Mouse (Mus musculus) forebrain, embryonic 14.5 days (tissue): ENCODE measurements around the gene Zzef1. TPM values are rescaled to one million over a fixed set of nuclear protein-coding genes. Genes with fewer than 3 reads are reported as not detected.

Experiments
- ATAC-seq: fragments of 200-750 bp; cut with Nextera tagmentation; 2 replicates; pipeline ENCODE4 v1.8.0; 2017; ENCODE audit warnings: mild to moderate bottlenecking, moderate library complexity
- DNase-seq: peaks from one replicate; pipeline ENCODE4 v3.0.0-alpha.2; 2015; ENCODE audit warnings: low spot score
- H3K27ac ChIP-seq: fragments of 300-500 bp; sonication (generic); 2 replicates; pipeline ENCODE4 v1.5.1; 2014; ENCODE audit warnings: low read depth, mild to moderate bottlenecking, control low read depth, low read length, moderate library complexity
- H3K27me3 ChIP-seq: fragments of 300-500 bp; sonication (generic); replicated peaks from 2 replicates; pipeline ENCODE4 v1.6.1; 2014; ENCODE audit warnings: low read length, control low read depth, mixed read lengths; ENCODE audit not compliant: control insufficient read depth, insufficient read depth
- H3K36me3 ChIP-seq: fragments of 300-500 bp; sonication (generic); 2 replicates; pipeline ENCODE4 v1.6.1; 2014; ENCODE audit warnings: low read length, control low read depth; ENCODE audit not compliant: control insufficient read depth, insufficient read depth
- H3K4me1 ChIP-seq: fragments of 300-500 bp; sonication (generic); 2 replicates; pipeline ENCODE4 v1.6.1; 2014; ENCODE audit warnings: antibody characterized with exemption, low read length, control low read depth; ENCODE audit not compliant: control insufficient read depth, insufficient read depth
- H3K4me2 ChIP-seq: fragments of 300-500 bp; sonication (generic); 2 replicates; pipeline ENCODE4 v1.6.1; 2014; ENCODE audit warnings: mild to moderate bottlenecking, control low read depth, low read length
- H3K4me3 ChIP-seq: fragments of 300-500 bp; sonication (generic); 2 replicates; pipeline ENCODE4 v1.5.1; 2014; ENCODE audit warnings: low read depth, low read length, control low read depth
- H3K9ac ChIP-seq: fragments of 300-500 bp; sonication (generic); 2 replicates; pipeline ENCODE4 v1.6.1; 2014; ENCODE audit warnings: mild to moderate bottlenecking, low read length, control low read depth, moderate library complexity
- H3K9me3 ChIP-seq: fragments of 300-500 bp; sonication (generic); replicated peaks from 2 replicates; pipeline ENCODE4 v1.6.1; 2016; ENCODE audit warnings: low read length, control low read depth, mixed read lengths; ENCODE audit not compliant: control insufficient read depth
- WGBS: fragments of 180-500 bp; shearing (Covaris S2); extraction: QIAGEN DNeasy Blood & Tissue Kit; methylation state at CpG from one replicate; pipeline ENCODE4 v1.1.7; 2014; 5-methylcytosine and 5-hydroxymethylcytosine counted together
- polyA plus RNA-seq: library from polyadenylated mRNA; unstranded; fragments of >200 nt; fragmentation: Nextera tagmentation; extraction: Ambion mirVana; gene quantifications from 2 replicates; pipeline ENCODE4 v1.2.1, GENCODE M21; 2014

The Zzef1 gene
- polyA plus RNA-seq, 1 experiment from 2014 or later, result 9.9 TPM

DNA sequence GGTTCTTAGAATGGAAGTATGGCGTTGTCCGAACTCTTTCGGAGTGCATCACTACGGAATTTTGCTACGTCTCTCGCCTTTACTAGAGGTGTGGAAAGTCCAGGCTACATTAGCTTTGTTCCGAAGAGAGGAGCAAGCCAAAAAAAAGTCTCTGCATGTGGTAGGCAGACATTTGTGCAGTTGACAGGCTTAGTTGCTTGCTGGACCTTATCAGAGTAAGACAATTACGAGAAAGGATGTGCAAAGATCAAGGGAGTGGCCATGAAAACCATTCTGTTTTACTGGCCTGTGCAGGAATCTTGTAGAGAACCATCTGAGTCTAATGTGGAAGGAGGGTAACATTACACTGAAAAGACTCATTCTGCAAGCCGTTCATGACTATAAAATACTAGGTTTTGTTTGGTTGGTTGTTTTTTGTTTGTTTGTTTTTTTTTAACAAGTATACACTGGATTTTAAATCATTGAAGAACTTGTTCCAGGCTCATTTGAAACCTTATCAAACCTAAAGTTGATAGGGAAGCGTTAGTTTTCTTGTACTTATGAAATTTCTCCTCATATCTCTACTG, 830 bp downstream of the Zzef1 start:
- no peak overlapping the region for H3K27ac ChIP-seq

DNA sequence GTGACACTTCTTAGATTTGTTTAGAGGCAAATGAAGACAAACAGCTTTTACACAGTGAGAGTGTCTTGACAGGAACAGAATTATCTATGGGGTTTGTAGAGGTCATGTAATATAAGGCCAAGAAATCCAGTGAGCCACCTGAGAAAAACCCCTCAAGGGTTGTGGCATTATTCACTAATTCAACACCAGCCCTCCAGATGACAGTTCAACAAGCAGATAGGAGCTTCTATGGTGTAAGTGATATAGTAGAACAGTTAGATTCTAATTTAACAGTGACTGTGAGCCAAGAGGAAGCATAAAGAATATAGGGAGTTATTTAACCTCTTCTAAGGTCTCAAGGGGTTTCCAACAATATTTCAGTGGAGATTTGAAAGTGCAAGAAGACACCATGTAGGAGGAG, 2.1 kb downstream of the Zzef1 start:
- Histone ChIP-seq H3K9me3 (no peaks in the 10 kb centered on the region), H3K4me3 (no peak overlapping the region), H3K36me3 (no peaks in the 10 kb centered on the region)

More for the DNA sequence above, 830 bp downstream of the Zzef1 start:
- DNase-seq (no peak), ATAC-seq (no peak)
- Histone ChIP-seq H3K4me2 (peak overlapping the region; percentile 84), H3K4me3 (peak overlapping the region; percentile 89), H3K27me3 (no peaks in the 10 kb centered on the region), H3K4me1 (peaks cover 9% of the 10 kb centered on the region), H3K9me3 (no peaks in the 10 kb centered on the region), H3K9ac (peak overlapping the region; percentile 89), H3K36me3 (no peaks in the 10 kb centered on the region)
- 22% methylated on average over 10 of the region's 10 CpGs for WGBS

DNA sequence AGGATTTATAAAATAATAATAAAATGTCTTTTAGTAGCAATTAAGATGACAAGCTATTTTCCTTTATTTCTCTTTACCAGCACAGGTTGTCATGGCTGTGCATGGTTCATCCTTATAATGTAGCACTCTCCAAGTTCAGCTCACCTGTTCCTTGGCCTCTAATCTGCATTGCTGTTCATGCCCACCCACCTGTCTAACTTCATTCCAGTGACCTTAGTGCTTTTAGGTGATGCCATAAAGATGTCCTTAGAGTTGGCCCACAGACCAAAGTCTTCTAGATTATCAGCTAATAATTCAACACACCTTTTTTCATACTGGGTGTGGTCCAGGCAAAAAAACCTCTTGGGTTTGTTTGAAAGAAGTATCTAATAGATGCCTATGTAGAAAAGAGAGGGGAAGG, 5.2 kb downstream of the Zzef1 start:
- no peak overlapping the region for H3K4me3 ChIP-seq
- H3K9ac ChIP-seq, result no peak overlapping the region
- ATAC-seq, result no peak
- H3K4me1 ChIP-seq, result peaks cover 9% of the 10 kb centered on the region
- DNase-seq, result no peak
- no peaks in the 10 kb centered on the region for H3K36me3 ChIP-seq
- no peak overlapping the region for H3K4me2 ChIP-seq
- H3K27ac ChIP-seq, result no peak overlapping the region
- H3K9me3 ChIP-seq, result no peaks in the 10 kb centered on the region
- no peaks in the 10 kb centered on the region for H3K27me3 ChIP-seq

More for the DNA sequence above, 2.1 kb downstream of the Zzef1 start:
- no peak overlapping the region for H3K4me2 ChIP-seq
- no peak overlapping the region for H3K9ac ChIP-seq
- no peak for DNase-seq
- ATAC-seq, result no peak
- peaks cover 9% of the 10 kb centered on the region for H3K4me1 ChIP-seq
- no peaks in the 10 kb centered on the region for H3K27me3 ChIP-seq
- no peak overlapping the region for H3K27ac ChIP-seq

DNA sequence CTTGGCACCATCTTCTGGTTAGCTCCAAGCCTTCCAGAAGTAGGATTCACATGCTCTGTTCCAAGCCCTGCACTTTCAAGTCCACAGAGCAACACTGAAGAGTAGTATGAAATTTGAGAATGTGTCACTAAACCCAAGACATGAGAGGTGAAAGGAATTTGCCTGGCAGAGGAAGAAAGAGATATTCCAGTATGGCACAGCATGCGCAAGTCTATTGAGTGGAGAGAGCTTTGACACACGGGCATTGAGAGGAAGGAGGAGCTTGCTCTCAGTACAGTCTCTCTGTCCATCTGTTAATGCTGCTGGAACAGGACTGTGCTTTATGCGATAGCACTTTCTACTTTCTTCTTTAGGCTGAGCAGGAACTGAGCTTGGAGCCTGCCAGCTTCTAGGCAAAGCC, 7.0 kb downstream of the Zzef1 start:
- ATAC-seq (no peak), DNase-seq (no peak)
- Histone ChIP-seq H3K36me3 (no peaks in the 10 kb centered on the region), H3K27me3 (no peaks in the 10 kb centered on the region), H3K4me3 (no peak overlapping the region), H3K27ac (no peak overlapping the region), H3K4me2 (no peak overlapping the region), H3K9ac (no peak overlapping the region), H3K9me3 (no peaks in the 10 kb centered on the region), H3K4me1 (no peaks in the 10 kb centered on the region)
- 81% methylated on average over 3 of the region's 3 CpGs for WGBS

DNA sequence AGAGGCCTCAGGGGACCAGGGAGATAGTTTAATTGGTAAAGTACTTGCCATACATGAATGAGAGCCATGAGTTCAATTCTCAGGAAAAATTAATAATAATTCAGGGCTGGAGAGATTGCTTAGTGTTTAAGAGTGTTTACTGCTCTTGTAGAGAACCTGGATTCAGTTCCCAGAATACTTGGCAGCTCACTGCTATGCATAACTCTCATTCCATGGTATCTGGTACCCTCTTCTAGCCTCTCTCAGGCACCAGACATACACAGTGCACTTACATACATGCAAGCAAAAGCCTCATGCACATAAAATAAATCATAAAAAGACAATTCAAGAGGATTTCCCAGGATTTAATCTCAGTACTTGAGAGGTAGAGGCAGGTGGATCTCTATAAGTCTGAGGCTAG, 8.6 kb downstream of the Zzef1 start:
- Histone ChIP-seq H3K27ac (no peak overlapping the region), H3K27me3 (no peaks in the 10 kb centered on the region), H3K4me3 (no peak overlapping the region), H3K4me1 (no peaks in the 10 kb centered on the region), H3K4me2 (no peak overlapping the region), H3K9me3 (no peaks in the 10 kb centered on the region), H3K36me3 (no peaks in the 10 kb centered on the region), H3K9ac (no peak overlapping the region)
- DNase-seq (no peak), ATAC-seq (no peak)

DNA sequence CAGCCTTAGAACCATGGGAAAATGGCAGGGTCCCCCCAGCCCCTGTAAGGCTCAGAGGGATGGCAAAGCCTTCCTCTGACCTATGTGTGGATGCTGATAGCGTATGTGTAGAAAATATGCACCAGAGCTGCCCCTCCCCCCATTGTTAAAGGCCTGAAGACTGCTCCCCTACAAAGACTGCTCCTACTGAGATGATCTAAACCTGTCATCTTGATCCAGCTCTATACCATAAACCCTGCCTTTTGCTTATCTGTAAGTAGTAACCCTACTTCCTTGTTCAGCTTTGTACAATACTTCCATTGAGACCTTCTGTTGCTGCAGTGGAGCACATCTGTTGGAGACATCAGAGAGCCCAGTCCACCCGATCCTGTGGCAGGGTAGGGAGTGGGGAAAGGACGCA, 9.2 kb downstream of the Zzef1 start:
- DNase-seq (no peak), ATAC-seq (no peak)
- Histone ChIP-seq H3K36me3 (no peaks in the 10 kb centered on the region), H3K9ac (no peak overlapping the region), H3K4me1 (no peaks in the 10 kb centered on the region), H3K4me3 (no peak overlapping the region), H3K27me3 (no peaks in the 10 kb centered on the region), H3K9me3 (no peaks in the 10 kb centered on the region), H3K4me2 (no peak overlapping the region), H3K27ac (no peak overlapping the region)
- WGBS, result 90% methylated on average over 3 of the region's 3 CpGs

DNA sequence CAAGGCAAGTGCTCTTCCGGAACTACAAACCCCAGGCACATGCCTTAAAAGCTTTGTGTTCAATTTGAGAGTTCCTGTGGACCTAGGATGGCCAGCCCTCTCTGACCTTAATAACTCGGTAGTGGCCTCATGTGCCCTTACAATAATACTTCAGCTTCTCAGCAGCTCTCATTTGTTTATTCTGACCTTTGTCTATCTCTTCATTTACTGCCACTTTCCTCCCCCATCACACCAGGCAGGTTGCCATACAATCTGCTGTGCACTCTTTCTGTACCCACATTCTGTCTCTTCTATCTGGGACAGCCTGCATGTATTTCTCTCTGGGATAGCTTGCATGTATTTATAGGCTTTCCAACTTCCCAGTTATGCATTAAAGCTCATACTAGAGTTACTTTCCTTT, 10.5 kb downstream of the Zzef1 start:
- Histone ChIP-seq H3K4me1 (no peaks in the 10 kb centered on the region), H3K27ac (no peak overlapping the region), H3K27me3 (no peaks in the 10 kb centered on the region), H3K4me3 (no peak overlapping the region), H3K9me3 (no peaks in the 10 kb centered on the region), H3K36me3 (no peaks in the 10 kb centered on the region), H3K4me2 (no peak overlapping the region), H3K9ac (no peak overlapping the region)
- DNase-seq, result no peak
- WGBS, result 82% methylated on average over 2 of the region's 2 CpGs
- ATAC-seq, result no peak

DNA sequence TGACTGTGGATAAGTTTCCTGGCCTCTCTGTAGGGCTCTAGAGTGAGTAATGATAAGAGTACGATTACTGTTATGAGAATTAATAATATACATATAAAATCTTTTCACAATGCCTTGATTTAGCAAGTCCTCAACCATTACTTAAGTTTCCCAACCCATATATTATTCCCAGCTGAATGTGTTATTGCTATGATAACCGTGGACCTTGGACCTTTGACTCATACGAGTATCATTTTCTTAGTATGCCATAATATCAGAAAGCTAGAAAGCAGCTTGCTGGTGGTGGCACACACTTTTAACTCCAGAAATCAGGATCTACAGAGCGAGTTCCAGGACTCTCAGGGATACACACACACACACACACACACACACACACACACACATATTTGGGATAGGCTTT, 12.0 kb downstream of the Zzef1 start:
- 87% methylated on average over 4 of the region's 4 CpGs for WGBS
- H3K9ac ChIP-seq, result no peak overlapping the region
- H3K27ac ChIP-seq, result no peak overlapping the region

DNA sequence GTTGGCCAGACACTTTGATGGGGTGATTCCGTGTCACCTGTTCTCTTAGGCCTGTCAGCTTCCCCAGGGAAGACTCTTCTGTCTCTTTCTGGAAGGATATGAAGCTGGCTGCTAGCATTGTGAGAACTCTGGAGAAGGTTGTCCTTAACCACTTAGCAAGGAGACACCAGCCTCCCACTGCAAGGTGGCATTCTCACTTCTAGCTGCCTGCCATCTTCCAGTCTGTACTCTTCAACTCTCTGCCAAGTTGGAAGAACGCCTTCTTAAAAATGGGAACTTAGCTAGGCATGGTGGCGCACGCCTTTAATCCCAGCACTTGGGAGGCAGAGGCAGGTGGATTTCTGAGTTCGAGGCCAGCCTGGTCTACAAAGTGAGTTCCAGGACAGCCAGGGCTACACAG, 17.7 kb downstream of the Zzef1 start:
- no peaks in the 10 kb centered on the region; the same call in 1 of the 2 replicates for H3K36me3 ChIP-seq
- H3K4me1 ChIP-seq, result no peaks in the 10 kb centered on the region
- H3K9me3 ChIP-seq, result no peaks in the 10 kb centered on the region
- no peak overlapping the region for H3K9ac ChIP-seq
- DNase-seq, result no peak
- no peaks in the 10 kb centered on the region for H3K27me3 ChIP-seq
- no peak overlapping the region for H3K27ac ChIP-seq
- no peak for ATAC-seq
- H3K4me3 ChIP-seq, result no peak overlapping the region
- WGBS, result 93% methylated on average over 5 of the region's 5 CpGs
- H3K4me2 ChIP-seq, result no peak overlapping the region

More for the DNA sequence above, 12.0 kb downstream of the Zzef1 start:
- H3K4me2 ChIP-seq, result no peak overlapping the region
- H3K27me3 ChIP-seq, result no peaks in the 10 kb centered on the region
- H3K36me3 ChIP-seq, result no peaks in the 10 kb centered on the region
- H3K4me1 ChIP-seq, result no peaks in the 10 kb centered on the region
- DNase-seq (no peak), ATAC-seq (no peak)
- no peaks in the 10 kb centered on the region for H3K9me3 ChIP-seq
- H3K4me3 ChIP-seq, result no peak overlapping the region
